Mouse (Mus musculus) left cerebral cortex, postnatal 4 days (tissue): Measurements from ENCODE around the gene Pde3b. TPM values are rescaled to one million over a fixed set of nuclear protein-coding genes. Genes with fewer than 3 reads are reported as not detected.
A peak's percentile ranks its signal among the peaks of the same experiment; 100 is the strongest.
"Not testable (repeated sequence)": the region's sequence is repeated elsewhere in the genome, so short reads cannot be mapped to it uniquely, and the experiment has no call there.

Experiments used
- DNase-seq: peaks from one replicate; pipeline ENCODE4 v3.0.0-alpha.2; 2022
- intact Hi-C: fragments of 180-260 bp; cut with DNase I; formaldehyde crosslinking; loops from one replicate; pipeline ENCODE4 v1.15.1; 2025
- total RNA-seq, 2 experiments: library from RNA; stranded (reverse); gene quantifications; 2 replicates each; pipeline ENCODE4 v1.2.3; 2021

The Pde3b gene
- total RNA-seq, 2 experiments from 2014 or later: 11.4 to 12.9 TPM

DNA sequence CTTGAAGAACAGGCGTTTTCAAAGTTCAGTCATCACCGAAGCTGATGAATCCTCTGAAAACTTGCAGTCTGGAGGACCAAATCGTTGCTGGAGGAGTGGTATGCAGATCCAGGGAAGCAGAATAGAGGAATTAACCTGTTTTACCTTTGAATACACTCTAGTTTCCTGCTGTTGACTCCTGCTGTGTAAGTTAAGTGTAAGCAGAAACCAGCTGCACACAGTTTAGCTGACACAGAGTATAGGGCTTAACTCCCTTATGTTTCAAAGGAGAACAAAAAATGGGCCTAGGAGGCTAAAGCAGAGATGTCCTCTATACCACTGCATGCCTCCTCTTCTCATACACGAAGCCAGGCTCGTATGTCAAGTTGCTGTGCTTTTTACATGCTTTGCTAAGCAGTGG lies 63.8 kb downstream of the Pde3b start:
- no peak for DNase-seq
- intact Hi-C loops: no loop called here

DNA sequence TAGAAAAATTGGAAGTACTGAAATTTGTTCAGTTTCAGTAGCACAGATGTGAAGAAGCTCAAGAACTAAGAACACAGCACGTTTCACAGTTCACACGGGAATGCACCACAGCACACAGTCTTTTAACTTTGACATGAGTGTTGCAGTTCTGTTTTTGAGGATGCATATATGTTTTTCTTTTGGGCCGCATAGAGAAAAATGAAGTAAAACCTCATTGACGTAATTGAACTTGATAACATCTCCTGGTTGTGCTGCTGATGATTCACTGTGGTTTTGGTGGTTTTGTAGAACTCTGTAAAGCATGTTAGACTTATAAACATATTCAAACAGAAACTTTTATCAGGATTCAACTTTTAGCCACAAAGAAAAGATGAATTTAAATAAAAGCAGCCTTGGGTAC lies 64.7 kb downstream of the Pde3b start:
- intact Hi-C loops: no loop called here
- DNase-seq: no peak

DNA sequence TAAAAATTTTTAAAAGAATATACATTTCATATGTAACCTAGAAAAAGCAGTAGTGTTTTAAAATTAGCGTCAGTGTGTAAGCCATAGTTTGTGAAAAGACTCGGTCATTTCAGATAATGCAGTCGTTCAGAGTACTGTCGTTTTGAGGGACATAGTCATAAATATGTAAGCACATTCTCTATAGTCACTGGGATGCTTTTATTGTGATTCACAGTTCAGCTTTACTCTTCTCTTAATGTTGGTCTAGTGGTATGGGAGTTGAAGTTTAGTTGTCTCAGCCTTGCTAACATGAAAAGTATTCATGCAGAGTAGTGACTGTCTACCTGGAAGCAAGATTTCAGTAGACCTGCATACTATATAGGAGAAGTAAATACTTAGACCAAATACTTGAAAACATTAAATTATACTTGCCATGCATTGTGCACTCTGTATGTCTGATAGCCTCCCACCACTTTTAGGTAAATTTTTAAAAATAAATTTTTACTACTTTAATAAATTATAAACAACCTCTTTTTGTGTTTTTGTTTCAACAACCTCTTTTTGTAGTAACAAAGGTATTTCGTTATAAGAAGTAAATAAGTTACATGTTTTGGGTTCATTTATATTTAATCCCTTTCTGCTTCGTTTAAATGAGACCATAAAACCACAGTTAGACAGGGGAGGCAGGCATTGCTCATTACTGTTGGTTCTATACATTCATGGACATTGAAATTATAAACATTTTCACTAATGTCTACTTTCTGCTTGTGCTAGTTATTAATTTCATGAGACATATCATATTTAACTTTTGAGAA lies 65.3 kb downstream of the Pde3b start:
- no peak for DNase-seq
- intact Hi-C loops: no loop called here

DNA sequence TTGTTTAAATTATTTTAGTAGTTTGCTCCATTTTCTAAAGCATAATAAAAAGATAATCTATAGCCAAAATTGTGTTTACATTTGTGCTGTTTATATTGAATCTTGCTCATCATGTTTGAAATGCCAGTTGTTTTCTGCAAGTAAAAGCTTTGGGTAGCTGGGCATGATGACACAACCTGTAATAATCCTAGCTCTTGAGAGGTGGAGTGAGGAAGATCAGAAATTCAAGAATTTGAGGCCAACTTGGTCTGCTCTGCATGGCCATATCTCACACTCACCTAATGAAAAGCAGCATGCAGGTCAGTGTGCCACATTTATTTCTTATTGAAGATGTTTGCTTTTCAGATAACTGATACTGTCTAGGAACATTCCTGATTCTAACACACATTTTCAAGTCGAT lies 65.9 kb downstream of the Pde3b start:
- no peak for DNase-seq
- intact Hi-C loops: no loop called here

DNA sequence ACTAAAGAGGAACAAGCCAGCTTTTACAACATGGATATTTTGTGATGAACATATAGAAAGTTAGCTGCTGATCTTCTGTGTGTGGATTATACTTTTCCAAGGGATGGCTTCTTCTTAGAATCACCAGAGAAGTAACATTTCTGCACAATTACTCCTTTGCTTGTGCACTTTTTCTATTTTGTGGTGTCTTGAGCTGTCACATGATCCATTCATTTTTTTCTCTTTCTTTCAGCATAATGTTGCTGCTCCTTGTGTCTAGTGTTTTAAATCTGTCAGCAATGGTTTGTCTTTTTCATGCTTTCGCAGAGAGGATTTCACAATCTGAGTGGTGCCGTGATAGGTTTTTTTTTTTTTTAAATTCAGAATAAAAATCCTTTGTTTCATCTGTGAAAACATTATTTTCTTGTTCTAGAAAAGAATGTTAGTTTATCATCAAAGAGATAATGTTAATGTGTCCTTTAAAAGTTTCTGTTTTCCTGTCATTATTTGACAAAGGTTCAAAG lies 66.4 kb downstream of the Pde3b start:
- no peak for DNase-seq
- intact Hi-C loops: no loop called here

DNA sequence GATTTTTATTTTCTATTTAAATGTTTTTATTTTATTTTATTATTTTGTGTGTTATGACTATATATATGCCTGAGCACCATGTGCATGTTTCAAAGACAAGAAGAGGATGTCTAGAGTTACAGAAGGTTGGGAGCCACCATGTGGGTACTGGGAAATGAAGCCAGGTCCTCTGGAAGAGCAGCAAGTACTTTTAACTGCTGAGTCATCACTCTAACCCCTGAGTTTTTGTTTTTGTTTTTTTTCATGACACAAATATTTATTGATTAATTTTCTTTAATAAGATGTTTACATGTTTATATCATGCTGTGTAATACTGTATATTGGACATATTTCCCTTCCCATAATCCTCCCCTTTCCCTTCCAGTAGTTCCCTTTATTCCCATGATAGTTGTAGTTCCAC lies 77.5 kb downstream of the Pde3b start:
- intact Hi-C loops: loop anchor here (10.0 kb wide), 1 partner anchor 218 kb away; the partner anchor contains the start of gene Psma1
- no peak for DNase-seq

DNA sequence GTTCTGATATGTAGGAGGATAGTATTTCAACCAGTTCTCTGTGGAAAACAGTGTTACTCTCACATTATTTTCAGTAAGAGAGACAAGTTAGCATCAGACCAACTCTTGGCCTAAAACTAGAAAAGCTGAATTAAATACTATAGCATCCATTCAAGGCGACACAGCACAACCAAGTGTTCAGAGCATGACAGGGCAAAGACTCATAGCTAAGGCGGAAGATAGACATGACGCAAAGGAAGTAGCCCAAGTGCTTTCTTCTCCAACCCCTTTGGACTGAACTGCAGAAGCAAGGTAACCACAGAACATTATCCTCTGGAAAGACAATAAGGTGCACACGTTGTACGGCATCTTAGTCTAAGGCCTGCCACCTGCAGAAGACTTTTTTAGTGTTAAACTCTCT lies 79.0 kb downstream of the Pde3b start:
- DNase-seq: no peak
- intact Hi-C loops: loop anchor here (10.0 kb wide), 1 partner anchor 219 kb away; the partner anchor contains the start of gene Psma1

DNA sequence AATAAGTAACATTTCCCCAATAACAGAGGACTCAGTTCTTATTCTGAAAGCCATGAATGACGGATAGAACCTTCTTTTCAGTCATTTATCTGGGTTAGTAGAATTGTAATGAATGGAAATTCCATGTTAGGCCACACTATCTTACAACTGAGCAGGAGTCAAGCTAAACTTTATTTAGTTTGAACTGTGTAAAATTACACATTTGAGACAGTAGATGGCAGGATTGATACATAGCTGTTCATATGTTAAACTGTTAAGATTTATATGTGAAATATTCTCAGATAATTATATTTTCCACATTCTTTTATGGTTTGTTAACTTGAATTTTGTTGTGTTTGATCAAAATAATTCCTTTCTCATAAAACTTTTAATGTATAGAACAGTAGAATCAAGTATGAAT lies 84.2 kb downstream of the Pde3b start:
- intact Hi-C loops: loop anchor here (10.0 kb wide), 1 partner anchor 224 kb away; the partner anchor contains the start of gene Psma1
- DNase-seq: no peak

DNA sequence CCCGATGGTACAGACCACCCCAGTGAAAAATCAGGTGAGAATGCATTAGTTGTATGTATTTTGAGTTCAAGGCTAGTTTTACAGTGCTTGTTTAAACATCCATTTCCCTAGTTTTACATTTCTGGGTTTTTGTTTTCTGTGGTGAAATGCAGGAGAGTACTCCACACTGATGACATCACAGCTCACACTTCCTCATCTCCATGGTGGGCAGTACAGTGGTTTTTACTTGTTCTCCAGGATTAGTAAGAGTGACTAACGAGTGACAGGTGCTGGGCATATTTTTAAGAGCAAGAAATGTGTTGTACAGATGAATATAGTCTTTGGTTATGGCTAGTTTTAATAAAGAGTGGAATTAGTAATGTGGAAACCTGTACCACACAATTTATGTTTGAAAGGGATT lies 93.8 kb downstream of the Pde3b start:
- intact Hi-C loops: loop anchor here (10.0 kb wide), 2 partner anchors 126 to 306 kb away; partner anchors contain the start of gene Calca
- DNase-seq: no peak

DNA sequence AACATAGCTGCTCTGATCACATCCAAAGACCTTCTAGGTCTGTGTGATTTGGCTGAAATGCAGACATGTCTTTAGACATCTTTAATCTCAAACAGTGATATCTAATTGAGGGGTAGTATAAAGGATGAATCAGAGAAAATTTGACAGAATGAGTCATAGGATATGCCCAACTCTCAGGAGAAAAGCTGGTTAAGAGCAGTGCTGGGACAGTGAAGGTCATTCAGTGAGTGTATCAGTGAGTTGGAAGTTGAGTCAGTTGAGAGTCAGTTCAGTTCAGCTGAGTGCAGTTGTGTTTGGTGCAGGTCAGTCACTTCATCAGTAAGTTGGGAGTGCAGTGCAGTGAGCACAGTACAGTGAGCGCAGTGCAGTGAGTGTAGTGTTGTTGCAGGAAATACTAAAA lies 105.0 kb downstream of the Pde3b start:
- no peak for DNase-seq
- intact Hi-C loops: no loop called here

DNA sequence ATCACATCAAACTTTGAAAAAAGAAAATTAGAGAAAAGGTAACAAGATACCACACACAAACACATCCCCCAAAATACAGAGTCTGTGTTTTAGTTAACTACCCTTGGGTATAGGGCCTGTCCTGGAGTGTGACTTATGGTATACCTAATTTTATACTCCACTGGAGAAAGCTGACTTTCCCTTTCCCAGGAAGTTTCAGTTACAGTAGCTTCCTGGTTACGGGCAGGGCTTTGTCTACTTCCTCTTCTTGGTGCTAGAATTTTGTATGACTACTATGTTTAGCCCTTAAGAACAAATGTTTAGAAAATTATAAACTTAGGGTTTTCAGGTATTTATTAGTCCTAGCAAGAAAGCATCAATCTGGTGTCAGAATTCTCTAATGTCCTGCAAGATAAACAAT lies 111.2 kb downstream of the Pde3b start:
- intact Hi-C loops: no loop called here
- no peak for DNase-seq

DNA sequence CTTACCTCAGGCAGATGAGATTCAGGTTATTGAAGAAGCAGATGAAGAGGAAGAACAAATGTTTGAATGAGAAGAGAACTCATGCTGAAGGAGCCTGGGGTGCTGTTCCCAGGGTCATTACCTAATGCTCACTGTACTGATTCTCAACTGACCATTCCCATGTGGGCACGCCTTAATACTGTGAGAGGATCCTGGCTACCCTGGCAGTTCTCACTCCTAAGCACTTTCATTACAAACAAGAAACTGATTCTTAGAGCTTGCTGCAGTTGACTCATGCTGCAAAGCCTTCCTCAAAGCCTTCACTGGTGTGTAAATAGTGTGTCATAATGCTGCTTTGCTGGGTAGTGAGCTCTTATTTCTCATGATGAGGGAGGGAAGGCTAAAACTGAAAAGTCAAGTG lies 121.1 kb downstream of the Pde3b start:
- DNase-seq: no peak
- intact Hi-C loops: no loop called here

DNA sequence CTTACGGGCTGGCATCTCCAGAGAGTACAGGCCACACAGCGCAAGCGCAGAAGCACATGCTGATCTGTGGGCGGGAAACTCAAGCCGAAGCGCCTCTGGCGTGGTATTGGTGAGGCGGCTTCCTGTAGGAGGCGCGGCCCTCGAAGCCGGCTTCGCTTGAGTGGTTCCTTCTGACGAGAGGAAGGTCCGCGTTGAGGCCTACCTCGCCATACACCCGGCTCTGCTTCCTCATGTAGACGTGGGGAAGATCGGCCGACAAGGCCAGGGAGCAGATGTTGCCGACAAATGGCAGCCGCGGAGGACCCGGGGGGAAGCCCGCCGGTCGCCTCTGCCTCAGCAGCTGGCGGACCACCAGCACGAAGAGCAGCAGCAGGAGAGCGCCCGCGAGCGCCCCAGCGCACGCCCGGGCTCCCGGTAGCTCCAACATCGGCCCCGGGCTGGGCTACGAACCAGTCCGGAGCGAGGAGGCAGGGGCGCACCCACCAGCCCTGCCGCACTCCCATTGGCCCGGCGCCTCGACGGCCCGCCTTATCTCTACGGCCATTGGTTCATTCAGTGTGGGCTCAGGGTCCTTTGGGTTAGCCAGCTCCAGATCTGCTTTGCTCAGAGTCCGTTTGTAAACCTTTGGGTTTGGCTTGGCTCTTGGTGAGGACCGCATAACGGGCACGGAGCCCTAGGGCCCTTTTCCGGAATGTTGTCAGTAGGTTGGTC lies 147.6 kb downstream of the Pde3b start, which contains the start of gene Cyp2r1:
Gene Cyp2r1, minus strand, starts transcription at position 442 of the 711 bp plus-strand sequence.
- peak; percentile 88 for DNase-seq
- intact Hi-C loops: no loop called here

DNA sequence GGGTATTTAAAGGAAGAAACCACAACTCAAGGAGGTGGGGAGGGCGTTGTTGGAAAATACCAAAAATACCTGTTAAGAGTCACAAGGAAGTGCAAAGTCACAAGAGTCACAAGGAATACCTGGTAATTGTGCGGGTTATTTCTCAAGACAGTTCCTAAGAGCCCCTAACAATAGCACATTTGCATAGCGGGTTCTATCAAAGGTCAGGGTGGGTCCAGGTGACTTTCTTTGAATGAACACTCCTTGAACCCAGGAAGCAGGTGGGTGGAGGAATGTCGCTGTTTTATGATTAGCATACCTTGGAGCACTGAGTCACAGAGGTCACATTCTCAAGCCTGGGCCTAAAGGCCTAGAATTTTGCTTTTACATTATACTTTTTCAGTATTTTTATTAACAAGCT lies 158.8 kb downstream of the Pde3b start:
- intact Hi-C loops, DNase-seq: not testable (repeated sequence)

DNA sequence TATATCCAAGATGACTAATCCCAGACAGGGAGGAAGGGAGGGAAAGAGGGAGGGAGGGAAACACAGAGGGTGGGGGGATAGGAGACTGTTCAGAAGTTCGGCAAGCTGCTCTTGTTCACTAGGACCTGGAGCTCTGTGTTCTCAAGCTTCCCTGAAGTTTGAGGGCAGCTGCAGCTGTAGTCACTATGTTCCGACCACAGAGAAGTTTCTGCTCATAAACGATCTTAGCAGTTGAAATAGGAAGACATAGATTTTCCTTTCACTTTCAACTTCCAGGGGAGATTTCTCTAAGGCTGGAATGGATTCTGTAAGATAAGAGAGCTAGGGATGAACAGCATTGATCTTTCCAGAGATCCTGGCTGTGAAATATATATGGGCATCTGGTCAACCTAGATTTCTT lies 161.8 kb downstream of the Pde3b start:
- intact Hi-C loops: no loop called here
- no peak for DNase-seq

DNA sequence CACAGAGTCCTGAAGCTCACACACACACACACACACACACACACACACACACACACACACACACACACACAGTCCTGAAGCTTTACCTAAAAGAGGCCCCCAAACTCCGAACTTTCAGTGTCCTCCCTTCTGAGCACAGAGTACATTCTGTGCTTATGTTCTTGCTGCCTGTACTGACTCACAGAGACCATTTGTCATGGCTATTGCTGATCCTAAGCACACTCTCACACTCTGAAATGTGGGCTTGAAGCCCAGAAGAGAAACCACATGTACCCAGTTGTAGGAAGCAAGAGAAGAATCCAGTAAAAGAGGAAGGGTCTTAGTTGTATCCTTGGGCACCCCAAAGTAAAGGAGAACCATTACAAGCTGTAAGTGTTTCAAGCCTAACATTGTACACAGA lies 162.6 kb downstream of the Pde3b start:
- no peak for DNase-seq
- intact Hi-C loops: no loop called here

DNA sequence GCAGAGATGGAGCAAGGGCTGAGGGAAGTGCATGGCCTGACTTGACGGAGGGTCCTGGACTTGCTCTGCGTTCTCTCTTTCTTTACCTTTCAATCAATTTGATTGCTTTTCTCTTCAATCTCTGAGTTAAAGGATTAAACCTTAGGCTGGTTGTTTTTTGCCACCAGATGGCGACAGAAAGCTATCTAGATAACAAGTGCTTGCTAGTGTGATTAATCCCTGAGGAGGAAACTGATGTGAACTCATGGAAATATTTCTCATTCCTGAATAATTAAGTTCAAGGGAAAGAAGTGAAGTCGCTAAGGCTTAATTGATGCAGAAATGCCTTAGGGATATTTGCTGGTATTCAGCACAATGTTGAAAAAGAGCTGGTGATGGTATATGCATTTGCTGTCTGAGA lies 165.3 kb downstream of the Pde3b start:
- DNase-seq: peak; percentile 52
- intact Hi-C loops: loop anchor here (5.0 kb wide), 1 partner anchor 237 kb away; no protein-coding TSS in a partner anchor

DNA sequence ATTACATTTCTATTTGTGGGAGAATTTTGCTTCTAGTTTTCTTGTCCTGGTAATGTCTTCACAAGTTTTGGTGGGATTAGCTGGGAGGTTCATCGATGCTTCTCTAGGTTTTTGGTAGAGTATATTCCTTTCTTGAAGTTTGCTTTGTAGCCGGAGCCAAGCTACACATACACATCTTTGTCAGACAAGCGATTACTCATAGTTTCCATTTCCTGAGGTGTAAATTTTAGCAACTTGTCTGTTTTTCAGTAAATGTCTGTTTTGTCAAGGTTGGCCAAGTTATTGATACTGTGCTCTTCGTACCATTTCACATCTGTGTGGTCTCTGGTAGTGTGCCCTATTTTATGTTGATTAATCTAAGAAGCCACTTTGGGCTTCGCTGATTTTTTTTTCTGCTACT lies 166.1 kb downstream of the Pde3b start:
- no peak for DNase-seq

DNA sequence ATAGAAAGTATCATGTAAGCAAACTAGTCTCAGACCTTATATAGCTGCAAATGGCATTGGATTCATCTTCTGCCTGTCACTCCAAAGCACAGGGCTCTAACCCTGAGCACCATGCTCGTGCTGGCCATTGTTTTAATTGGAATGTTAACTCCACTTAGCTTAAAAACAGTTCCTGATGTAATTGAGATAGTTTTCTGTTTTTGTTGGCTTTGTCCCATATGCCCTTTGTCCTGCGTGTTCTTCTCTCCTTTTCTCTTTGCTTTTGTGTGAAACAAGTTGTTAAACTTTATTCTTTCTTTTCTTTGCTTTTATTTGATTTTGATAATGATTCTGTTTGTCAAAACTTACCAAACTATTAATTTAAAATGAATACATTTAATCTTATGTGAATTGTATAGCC lies 167.4 kb downstream of the Pde3b start:
- intact Hi-C loops: loop anchor here (5.0 kb wide), 1 partner anchor 235 kb away; no protein-coding TSS in a partner anchor
- DNase-seq: no peak

More for the DNA sequence above, 166.1 kb downstream of the Pde3b start:
- intact Hi-C loops: loop anchor here (5.0 kb wide), 1 partner anchor 236 kb away; no protein-coding TSS in a partner anchor
